Mouse (Mus musculus) liver, embryonic 16.5 days (tissue): ENCODE results near the gene Gm9837. TPM values are rescaled to one million over a fixed set of nuclear protein-coding genes. Genes with fewer than 3 reads are reported as not detected.

Experiments used
- ATAC-seq: fragments of 200-750 bp; cut with Nextera tagmentation; 2 replicates; pipeline ENCODE4 v1.8.0; 2017; ENCODE audit warnings: low read depth, mild to moderate bottlenecking, moderate number of reproducible peaks, moderate library complexity
- H3K27ac ChIP-seq: fragments of 300-500 bp; sonication (generic); 2 replicates; pipeline ENCODE4 v1.5.1; 2014; ENCODE audit warnings: mild to moderate bottlenecking, low read length
- H3K27me3 ChIP-seq: fragments of 300-500 bp; sonication (generic); 2 replicates; pipeline ENCODE4 v1.6.1; 2014; ENCODE audit warnings: low read depth, low read length, mixed read lengths; ENCODE audit not compliant: control insufficient read depth, insufficient read depth
- H3K36me3 ChIP-seq: fragments of 300-500 bp; sonication (generic); 2 replicates; pipeline ENCODE4 v1.6.1; 2014; ENCODE audit warnings: mild to moderate bottlenecking; ENCODE audit not compliant: control insufficient read depth, insufficient read depth
- H3K4me1 ChIP-seq: fragments of 300-500 bp; sonication (generic); 2 replicates; pipeline ENCODE4 v1.6.1; 2014; ENCODE audit warnings: low read depth, low read length, mixed read lengths; ENCODE audit not compliant: control insufficient read depth
- H3K4me2 ChIP-seq: fragments of 300-500 bp; sonication (generic); 2 replicates; pipeline ENCODE4 v1.6.1; 2014; ENCODE audit warnings: low read depth, low read length, mixed read lengths
- H3K4me3 ChIP-seq: fragments of 300-500 bp; sonication (generic); 2 replicates; pipeline ENCODE4 v1.5.1; 2014; ENCODE audit warnings: low read depth, mild to moderate bottlenecking, low read length
- H3K9ac ChIP-seq: fragments of 300-500 bp; sonication (generic); 2 replicates; pipeline ENCODE4 v1.6.1; 2014; ENCODE audit warnings: low read depth, low read length
- H3K9me3 ChIP-seq: fragments of 300-500 bp; sonication (generic); replicated peaks from 2 replicates; pipeline ENCODE4 v1.6.1; 2016; ENCODE audit warnings: low read length; ENCODE audit not compliant: control insufficient read depth
- WGBS: fragments of 180-500 bp; shearing (Covaris S2); extraction: QIAGEN DNeasy Blood & Tissue Kit; methylation state at CpG from one replicate; pipeline ENCODE4 v1.1.7; 2014; ENCODE audit not compliant: insufficient replicate concordance; 5-methylcytosine and 5-hydroxymethylcytosine counted together
- polyA plus RNA-seq: library from polyadenylated mRNA; unstranded; fragments of >200 nt; fragmentation: Nextera tagmentation; extraction: Ambion mirVana; gene quantifications from 2 replicates; pipeline ENCODE4 v1.2.1, GENCODE M21; 2015

Gm9837 gene
- polyA plus RNA-seq, 1 experiment from 2014 or later = not detected

DNA sequence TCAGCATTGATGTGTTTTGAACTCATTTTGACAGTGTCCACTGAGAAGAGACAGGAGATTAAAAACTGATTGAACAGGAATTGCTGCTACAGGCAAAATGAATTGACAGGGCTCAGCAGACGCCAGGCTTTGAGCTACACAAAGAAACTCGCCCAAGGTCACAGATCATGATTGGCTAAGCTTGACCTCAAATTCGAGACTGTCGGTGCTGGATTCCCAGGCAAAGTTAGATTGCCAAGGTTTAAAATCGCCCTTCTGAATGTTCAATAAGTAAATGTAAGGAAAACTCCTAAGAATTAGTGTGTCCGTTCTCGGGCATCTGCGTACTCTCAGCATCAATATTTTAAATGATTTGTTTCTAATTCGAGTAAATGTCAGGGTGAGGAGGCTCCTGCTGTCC, 19.1 kb upstream of the Gm9837 start:
- Histone ChIP-seq H3K36me3 (no peaks in the 10 kb centered on the region), H3K4me2 (no peak overlapping the region), H3K4me3 (no peak overlapping the region), H3K27ac (no peak overlapping the region), H3K9ac (no peak overlapping the region), H3K9me3 (no peaks in the 10 kb centered on the region), H3K27me3 (peaks cover 18% of the 10 kb centered on the region), H3K4me1 (peaks cover 16% of the 10 kb centered on the region)
- whole genome bisulfite sequencing = 78% methylated on average over 9 of the region's 9 CpGs
- no peak for ATAC-seq

DNA sequence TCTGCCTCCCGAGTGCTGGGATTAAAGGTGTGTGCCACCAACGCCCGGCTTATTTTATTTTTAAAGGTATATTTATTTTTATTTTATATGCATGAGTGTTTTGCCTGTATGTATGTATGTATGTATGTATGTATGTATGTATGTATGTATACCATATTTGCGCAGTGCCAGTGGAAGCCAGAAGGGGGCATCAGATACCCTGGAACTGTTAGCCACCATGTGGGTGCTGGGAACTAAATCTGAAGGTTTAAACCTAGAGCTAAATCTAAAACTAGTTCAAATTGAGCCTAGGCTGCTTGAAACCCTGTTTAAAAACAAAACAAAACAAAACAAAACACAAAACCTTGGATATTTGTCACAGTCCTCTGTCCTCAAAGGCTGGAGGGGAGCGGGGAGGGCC, 18.7 kb upstream of the Gm9837 start:
- 86% methylated on average over 5 of the region's 5 CpGs for WGBS
- peaks cover 18% of the 10 kb centered on the region for H3K27me3 ChIP-seq

DNA sequence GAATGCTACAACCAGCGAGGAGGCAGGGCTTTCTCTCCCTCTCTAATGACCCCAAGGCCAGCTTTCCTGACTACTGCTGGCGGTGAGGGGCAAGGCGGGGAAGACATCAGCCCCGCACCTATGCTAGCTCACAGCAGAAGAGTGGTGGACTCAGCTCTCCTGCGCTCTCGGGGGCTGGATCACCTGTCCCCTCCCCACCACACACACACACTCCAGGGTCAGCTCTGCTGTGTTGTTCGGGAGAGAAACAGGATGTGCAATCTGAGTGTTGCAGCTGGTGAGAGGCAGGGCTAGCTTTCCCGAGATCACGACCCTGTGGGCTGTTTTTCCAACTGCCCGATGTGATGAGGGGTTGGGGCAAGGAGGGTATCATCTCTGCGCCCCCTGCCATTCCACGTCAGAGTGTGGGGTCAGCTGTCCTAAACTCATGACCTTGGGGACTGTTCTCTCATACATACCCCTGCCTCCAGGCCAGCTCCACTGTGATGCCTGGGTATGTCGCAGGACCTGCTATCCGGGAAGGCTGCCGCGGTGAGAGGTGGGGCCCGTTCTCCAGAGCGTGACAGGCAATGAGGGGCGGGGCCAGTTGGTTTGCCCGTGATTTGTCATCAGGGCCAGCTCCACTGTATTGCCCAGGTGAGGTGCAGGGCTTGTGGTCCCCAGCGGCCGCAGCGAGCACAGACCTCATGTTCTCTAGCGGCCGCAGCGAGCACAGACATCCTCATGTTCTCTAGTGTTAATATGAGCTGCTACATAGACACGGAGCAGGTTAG, 16.7 kb upstream of the Gm9837 start:
- no peak for ATAC-seq
- Histone ChIP-seq H3K9ac (0 out of 2 replicates have a peak overlapping the region, but pooled peaks have one; percentile 5), H3K4me2 (peak overlapping the region; percentile 32), H3K4me1 (peaks cover 37% of the 10 kb centered on the region), H3K9me3 (no peaks in the 10 kb centered on the region), H3K36me3 (no peaks in the 10 kb centered on the region), H3K4me3 (peak overlapping the region; percentile 4; the same call in 1 of the 2 replicates), H3K27me3 (peaks cover 18% of the 10 kb centered on the region), H3K27ac (no peak overlapping the region)
- 12% methylated on average over 27 of the region's 27 CpGs for WGBS

More for the DNA sequence above, 18.7 kb upstream of the Gm9837 start:
- Histone ChIP-seq H3K36me3 (no peaks in the 10 kb centered on the region), H3K4me3 (no peak overlapping the region), H3K9me3 (no peaks in the 10 kb centered on the region), H3K27ac (no peak overlapping the region), H3K4me2 (no peak overlapping the region), H3K9ac (no peak overlapping the region), H3K4me1 (peaks cover 20% of the 10 kb centered on the region)
- ATAC-seq = no peak

DNA sequence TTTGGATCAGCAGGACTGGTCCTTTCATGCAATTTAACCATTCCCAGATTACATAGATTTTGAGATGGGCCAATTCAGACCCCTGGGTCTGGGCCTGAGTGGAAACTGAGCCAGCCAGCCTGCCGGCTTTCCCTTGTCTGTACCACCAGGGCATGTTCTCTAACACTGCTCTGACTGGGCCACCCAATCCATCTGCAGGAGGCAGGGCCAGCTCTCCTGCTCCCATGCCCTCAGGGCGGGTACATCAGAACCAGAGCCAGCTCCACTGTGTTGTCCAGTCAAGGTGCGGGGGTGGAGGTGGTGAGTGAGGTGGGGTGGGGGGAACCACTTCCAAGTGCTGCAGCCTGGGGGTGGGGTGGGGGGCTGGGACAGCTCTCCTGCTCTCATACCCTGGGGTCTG, 16.1 kb upstream of the Gm9837 start:
- no peak overlapping the region for H3K27ac ChIP-seq
- H3K4me2 ChIP-seq = no peak overlapping the region
- WGBS = 68% methylated on average over 3 of the region's 3 CpGs
- H3K27me3 ChIP-seq = peaks cover 18% of the 10 kb centered on the region
- no peak for ATAC-seq
- no peaks in the 10 kb centered on the region for H3K36me3 ChIP-seq
- no peaks in the 10 kb centered on the region for H3K9me3 ChIP-seq
- H3K4me1 ChIP-seq = peaks cover 44% of the 10 kb centered on the region
- no peak overlapping the region for H3K9ac ChIP-seq
- H3K4me3 ChIP-seq = no peak overlapping the region

DNA sequence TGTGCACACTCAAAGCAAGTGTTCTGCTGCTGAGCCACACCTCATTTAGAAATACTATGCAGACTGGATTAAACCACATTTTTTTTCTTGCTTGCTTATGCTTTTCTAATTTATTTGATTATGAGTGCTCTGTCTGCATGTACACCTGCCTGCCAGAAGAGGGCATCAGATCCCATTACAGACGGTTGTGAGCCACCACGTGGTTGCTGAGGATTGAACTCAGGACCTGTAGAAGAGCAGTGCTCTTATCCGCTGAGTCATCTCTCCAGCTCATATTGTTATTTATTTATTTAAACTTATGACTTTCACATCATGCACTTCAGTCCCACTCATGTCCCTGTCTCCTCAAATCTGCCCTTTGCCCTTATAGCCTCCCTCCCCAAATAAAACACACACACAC, 15.4 kb upstream of the Gm9837 start:
- Histone ChIP-seq H3K4me1 (peaks cover 46% of the 10 kb centered on the region), H3K27ac (no peak overlapping the region), H3K27me3 (peaks cover 18% of the 10 kb centered on the region), H3K9me3 (no peaks in the 10 kb centered on the region), H3K4me2 (no peak overlapping the region), H3K36me3 (no peaks in the 10 kb centered on the region), H3K9ac (no peak overlapping the region), H3K4me3 (no peak overlapping the region)
- WGBS = 38% methylated on average over 3 of the region's 3 CpGs
- ATAC-seq = no peak

DNA sequence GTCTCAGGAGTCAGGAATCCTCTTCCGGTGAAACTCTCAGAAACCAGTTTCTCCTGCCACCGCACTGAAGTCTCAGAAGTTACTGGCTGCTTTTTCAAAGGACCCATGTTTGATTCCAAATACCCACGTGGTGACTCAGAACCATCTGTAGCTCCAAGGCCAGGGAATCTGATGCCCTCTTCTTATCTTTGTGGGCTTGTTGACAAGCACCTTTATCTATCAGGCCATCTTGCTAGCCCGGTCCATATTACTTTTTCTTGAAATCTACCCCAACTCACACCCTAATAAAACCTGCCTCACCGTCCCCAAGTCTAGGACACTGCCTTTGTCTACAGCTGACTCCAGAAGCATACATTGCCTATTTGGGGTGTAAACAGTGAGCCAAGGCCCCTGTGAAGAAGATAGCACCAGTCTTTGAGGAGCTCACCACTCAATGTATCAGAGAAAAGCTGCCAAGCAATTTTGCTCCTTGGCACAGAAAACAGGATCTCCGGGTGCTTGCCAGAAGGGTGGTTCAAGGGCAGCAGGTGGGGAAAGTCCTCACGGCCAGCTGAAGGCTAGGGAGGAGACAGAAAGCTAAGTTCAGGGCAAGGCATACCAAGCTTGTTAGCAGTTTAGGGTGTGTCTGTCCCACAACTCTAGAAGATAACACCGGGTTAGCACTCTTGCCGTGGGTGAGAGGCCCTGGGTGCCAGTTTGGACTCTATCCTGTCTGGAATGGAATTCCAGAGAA, 13.0 kb upstream of the Gm9837 start:
- Histone ChIP-seq H3K4me2 (peak overlapping the region; percentile 56), H3K36me3 (no peaks in the 10 kb centered on the region), H3K4me3 (peak overlapping the region; percentile 39), H3K9me3 (no peaks in the 10 kb centered on the region), H3K27me3 (peaks cover 36% of the 10 kb centered on the region), H3K27ac (peak overlapping the region; percentile 98), H3K4me1 (peaks cover 64% of the 10 kb centered on the region), H3K9ac (peak overlapping the region; percentile 64)
- 27% methylated on average over 9 of the region's 9 CpGs for WGBS
- peak; percentile 80 for ATAC-seq

DNA sequence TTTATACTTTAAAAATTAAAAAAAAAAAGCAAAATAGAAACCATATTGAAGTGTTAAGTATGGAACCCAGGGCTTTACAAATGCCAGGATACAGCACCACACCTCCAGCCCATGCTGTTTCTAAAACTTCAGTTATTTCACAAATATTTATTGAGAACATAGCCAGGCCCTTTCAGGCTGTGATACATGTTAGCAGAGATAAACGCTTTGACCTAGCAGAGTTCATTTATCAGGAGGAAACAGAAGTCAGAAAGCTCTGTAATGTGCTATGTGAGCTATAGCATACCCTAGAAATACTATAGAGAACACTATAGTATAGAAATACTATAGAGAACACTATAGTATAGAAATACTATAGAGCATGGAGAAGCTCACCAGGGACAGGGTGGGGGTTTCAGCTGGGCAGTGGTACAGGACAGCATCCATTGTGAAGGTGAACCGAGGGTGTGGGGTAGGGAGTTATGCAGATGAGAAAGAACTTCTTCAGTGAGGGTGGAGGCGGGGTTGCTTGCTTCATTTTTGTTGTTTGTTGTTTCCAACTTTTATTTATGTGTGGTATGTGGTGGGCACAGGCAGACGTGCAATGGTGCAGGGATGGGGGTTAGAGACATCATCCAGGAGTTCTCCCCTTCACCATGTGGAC, 10.9 kb upstream of the Gm9837 start:
- Histone ChIP-seq H3K27ac (peak overlapping the region; percentile 98), H3K27me3 (peaks cover 38% of the 10 kb centered on the region), H3K4me3 (peak overlapping the region; percentile 82), H3K9me3 (no peaks in the 10 kb centered on the region), H3K36me3 (peaks cover 4% of the 10 kb centered on the region), H3K9ac (peak overlapping the region; percentile 80), H3K4me2 (peak overlapping the region; percentile 72), H3K4me1 (peaks cover 62% of the 10 kb centered on the region)
- ATAC-seq = peak; percentile 72
- WGBS = 27% methylated on average over 4 of the region's 4 CpGs

DNA sequence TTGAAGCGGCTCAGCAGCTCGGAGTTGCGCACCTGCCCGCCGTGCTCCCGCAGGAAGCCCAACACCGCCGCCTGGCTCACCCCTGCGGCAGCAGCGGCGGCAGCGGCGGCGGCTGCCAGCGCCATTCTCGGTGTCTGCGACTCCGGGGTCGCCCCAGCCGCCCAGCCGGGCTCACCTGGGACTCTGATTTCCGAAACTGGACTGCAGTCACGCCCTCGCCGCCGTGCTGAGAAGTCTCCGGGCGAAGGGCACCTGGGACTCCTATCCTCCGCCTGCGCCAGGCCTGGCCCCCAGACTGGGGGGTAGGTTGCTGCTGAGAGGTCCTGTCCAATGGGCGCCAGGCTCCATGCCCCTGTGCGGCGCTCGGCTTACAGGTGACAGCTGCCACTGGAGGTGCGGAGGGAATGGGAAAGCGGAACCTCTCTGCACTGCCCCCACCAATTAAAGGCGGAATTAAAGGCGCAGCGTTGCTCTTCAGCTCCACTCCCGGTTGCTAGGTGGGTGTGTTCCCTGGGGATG, 9.6 kb upstream of the Gm9837 start, which contains the start of the genes Gm9945 and Sowaha:
TSS of gene Gm9945 (plus strand) at position 384 of the 519 bp plus-strand sequence.
TSS of gene Sowaha (minus strand) at position 492 of the 519 bp plus-strand sequence.
- WGBS = under 1% methylated on average over 40 of the region's 40 CpGs
- H3K4me1 ChIP-seq = peaks cover 57% of the 10 kb centered on the region
- peak; percentile 64 for ATAC-seq

More for the DNA sequence above, 9.6 kb upstream of the Gm9837 start, which contains the start of the genes Gm9945 and Sowaha:
- Histone ChIP-seq H3K27ac (peak within 1 kb of the TSS; percentile 98), H3K4me2 (peak within 1 kb of the TSS; percentile 72), H3K9me3 (no peaks in the 10 kb centered on the region), H3K9ac (peak within 1 kb of the TSS; percentile 80), H3K36me3 (peaks cover 4% of the 10 kb centered on the region), H3K27me3 (peaks cover 48% of the 10 kb centered on the region), H3K4me3 (peak within 1 kb of the TSS; percentile 82)
